Mouse (Mus musculus) brain, embryonic 14.5 days (tissue): Measurements from ENCODE around the gene Runx2.

Source experiments
- CTCF ChIP-seq: fragments of 200-500 bp; IDR thresholded peaks from 2 replicates; pipeline ENCODE4 v1.5.1; 2012; ENCODE audit warnings: inconsistent platforms, mild to moderate bottlenecking, moderate library complexity, borderline replicate concordance; ENCODE audit not compliant: insufficient read depth, insufficient read length; ENCODE audit errors: extremely low read depth
- POLR2A ChIP-seq: fragments of 200-500 bp; IDR thresholded peaks from 2 replicates; pipeline ENCODE4 v1.6.1; 2012; ENCODE audit warnings: mild to moderate bottlenecking, inconsistent platforms, borderline replicate concordance; ENCODE audit not compliant: poor library complexity, insufficient read depth, insufficient read length, severe bottlenecking; ENCODE audit errors: extremely low read depth

DNA sequence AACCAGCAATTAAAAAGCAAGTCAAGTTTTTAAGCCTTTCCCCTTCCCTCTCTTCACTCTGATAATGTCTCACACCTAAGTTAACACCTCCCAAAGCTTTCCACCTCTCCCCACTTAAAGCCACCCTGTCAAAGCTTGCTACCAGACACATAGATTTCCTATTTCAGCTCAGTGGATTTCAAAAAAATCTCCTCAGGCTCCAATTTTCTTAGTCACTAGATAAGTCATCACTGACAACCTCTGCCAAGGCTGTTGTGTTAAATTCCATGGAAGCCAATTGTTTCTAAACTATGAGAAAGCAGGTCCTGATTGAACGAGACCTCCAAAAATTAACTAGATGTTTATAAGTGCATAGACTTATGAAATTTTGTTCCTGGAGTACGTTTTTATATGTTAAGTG lies 164.2 kb downstream of the Runx2 start:
- TF ChIP-seq POLR2A (no peak), CTCF (no peak)
